In the genomic region with DNA sequence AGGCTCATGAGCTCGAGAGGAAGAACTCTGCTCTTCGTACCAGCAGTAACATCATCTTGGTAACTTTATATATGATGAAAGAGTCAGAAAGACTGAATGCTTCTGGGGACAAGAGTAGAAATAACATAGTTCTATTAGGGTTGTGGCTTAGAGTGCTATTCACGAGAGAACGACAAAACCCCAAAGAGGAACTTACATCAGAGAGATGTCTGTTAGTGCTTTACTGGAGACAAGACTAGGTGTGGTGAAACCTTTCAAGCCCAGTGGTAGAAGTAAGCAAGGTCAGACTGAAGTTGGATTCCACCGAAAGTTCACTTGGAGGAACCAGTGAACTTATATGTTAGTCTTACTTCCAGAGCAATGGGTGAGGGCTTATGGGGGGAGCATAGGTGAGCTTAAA, we compare ENCODE assay signal across 27 mouse cellular contexts. TPM values are rescaled to one million over a fixed set of nuclear protein-coding genes. Genes with fewer than 3 reads are reported as not detected.
DNase-seq lines count a peak whose midpoint lies in the region; ATAC-seq and TF ChIP-seq lines count a peak whose summit lies in the region.
"Had no signal": no experiment of that assay in that cellular context is flagged by ENCODE, and none has a peak within 500 bp of the region (broad histone marks: within the 10 kb centered on the region; RNA-seq: fewer than 3 reads in every experiment).

No protein-coding gene starts in this region.

- no peaks in the 10 kb centered on the region for H3K9me3 ChIP-seq in heart, embryonic 10.5 days
- no peaks in the 10 kb centered on the region for H3K9me3 ChIP-seq in midbrain, embryonic 16.5 days (replicated peaks; ENCODE audit: control insufficient read depth, low read length, poor library complexity, severe bottlenecking)
- H3K9me3 ChIP-seq: embryonic facial prominence, embryonic 13.5 days; forebrain, embryonic 12.5 days; heart, embryonic 15.5 days; hindbrain, embryonic 10.5 days had no signal

- 87% methylated on average over 5 of the region's 5 CpGs for WGBS in heart, embryonic 10.5 days
- WGBS in thymus, adult 2 months: 34% methylated on average over 5 of the region's 5 CpGs
- 90% methylated on average over 5 of the region's 5 CpGs for WGBS in midbrain, embryonic 16.5 days

- H3K4me2 ChIP-seq in midbrain, embryonic 16.5 days (ENCODE audit: low read length): no peak overlapping the region
- H3K4me2 ChIP-seq: embryonic facial prominence, embryonic 13.5 days; forebrain, embryonic 12.5 days; heart, embryonic 11.5 days; heart, embryonic 15.5 days; hindbrain, embryonic 14.5 days had no signal

- H3K36me3 ChIP-seq in heart, embryonic 10.5 days: no peaks in the 10 kb centered on the region
- H3K36me3 ChIP-seq in thymus, adult 2 months (ENCODE audit: control insufficient read depth, insufficient read depth, low read length): no peaks in the 10 kb centered on the region
- H3K36me3 ChIP-seq in midbrain, embryonic 16.5 days (ENCODE audit: control insufficient read depth, insufficient read depth, low read length): no peaks in the 10 kb centered on the region
- H3K36me3 ChIP-seq: embryonic facial prominence, embryonic 13.5 days; forebrain, embryonic 12.5 days; heart, embryonic 15.5 days; hindbrain, embryonic 10.5 days had no signal

- ATAC-seq in granulocyte monocyte progenitor cell, adult 5-6 weeks (replicated peaks; ENCODE audit: poor library complexity, severe bottlenecking): peak; percentile 97
- ATAC-seq in megakaryocyte-erythroid progenitor cell, adult 5-6 weeks (replicated peaks; ENCODE audit: low FRiP score, low TSS enrichment, poor library complexity, severe bottlenecking): 0 out of 2 replicates have a peak, but pooled peaks have one; percentile 4
- no peak for ATAC-seq in midbrain, embryonic 16.5 days
- ATAC-seq: activated CD4-positive, CD25-positive, alpha-beta regulatory T cell, adult 4 months; forebrain, embryonic 16.5 days; Patski had no signal

- no peak for TF ChIP-seq POLR2A in thymus, adult 2 months (IDR thresholded peaks at IDR 0.05; ENCODE audit: control insufficient read depth, extremely low read depth, insufficient read depth, low read length, poor library complexity)

- no peak overlapping the region for H3K27ac ChIP-seq in heart, embryonic 10.5 days
- H3K27ac ChIP-seq in thymus, adult 2 months (ENCODE audit: control insufficient read depth, insufficient read depth, low read length): no peak overlapping the region
- no peak overlapping the region for H3K27ac ChIP-seq in midbrain, embryonic 16.5 days (ENCODE audit: low read length)
- H3K27ac ChIP-seq: embryonic facial prominence, embryonic 13.5 days; forebrain, embryonic 12.5 days; heart, embryonic 15.5 days; hindbrain, embryonic 10.5 days; hindbrain, embryonic 14.5 days had no signal

- H3K9ac ChIP-seq in midbrain, embryonic 16.5 days (ENCODE audit: low read depth, low read length): no peak overlapping the region
- H3K9ac ChIP-seq: embryonic facial prominence, embryonic 13.5 days; forebrain, embryonic 12.5 days; heart, embryonic 15.5 days; hindbrain, embryonic 14.5 days had no signal

- no peaks in the 10 kb centered on the region for H3K4me1 ChIP-seq in heart, embryonic 10.5 days
- H3K4me1 ChIP-seq in thymus, adult 2 months (replicated peaks; ENCODE audit: control insufficient read depth, insufficient read depth, low read length): no peaks in the 10 kb centered on the region
- no peaks in the 10 kb centered on the region for H3K4me1 ChIP-seq in midbrain, embryonic 16.5 days (ENCODE audit: control insufficient read depth, insufficient read depth, low read length)
- H3K4me1 ChIP-seq: embryonic facial prominence, embryonic 13.5 days; forebrain, embryonic 12.5 days; heart, embryonic 15.5 days; hindbrain, embryonic 10.5 days had no signal

- DNase-seq in heart, adult 11 months: peak; percentile 2
- DNase-seq in heart, embryonic 10.5 days (ENCODE audit: low spot score): no peak
- DNase-seq in frontal cortex, postnatal 14 days (ENCODE audit: low spot score in 2 of 2): no peak
- no peak for DNase-seq in thymus, adult 2 months
- DNase-seq: adrenal gland, postnatal 25 days; cerebellum, postnatal 14 days; gastrocnemius, postnatal 14 days; heart, adult 18-20 months; heart, postnatal 14 days had no signal

- TF ChIP-seq CTCF in thymus, adult 2 months (IDR thresholded peaks at IDR 0.05; ENCODE audit: borderline replicate concordance, control insufficient read depth, extremely low read depth, insufficient read depth, low read length, poor library complexity): no peak

- H3K27me3 ChIP-seq in heart, embryonic 10.5 days (ENCODE audit: insufficient read depth, poor library complexity, severe bottlenecking): no peaks in the 10 kb centered on the region
- no peaks in the 10 kb centered on the region for H3K27me3 ChIP-seq in thymus, adult 2 months (ENCODE audit: control insufficient read depth, insufficient read depth, low read length)
- H3K27me3 ChIP-seq in midbrain, embryonic 16.5 days (ENCODE audit: control insufficient read depth, insufficient read depth, low read depth, low read length): no peaks in the 10 kb centered on the region
- H3K27me3 ChIP-seq: embryonic facial prominence, embryonic 13.5 days; forebrain, embryonic 12.5 days; heart, embryonic 15.5 days; Patski had no signal

- no peak overlapping the region for H3K4me3 ChIP-seq in heart, embryonic 10.5 days
- no peak overlapping the region for H3K4me3 ChIP-seq in thymus, adult 2 months (ENCODE audit: control insufficient read depth, insufficient read depth, low read length)
- H3K4me3 ChIP-seq in midbrain, embryonic 16.5 days (ENCODE audit: low read depth, low read length): no peak overlapping the region
- H3K4me3 ChIP-seq: embryonic facial prominence, embryonic 13.5 days; forebrain, embryonic 12.5 days; heart, embryonic 15.5 days; hindbrain, embryonic 10.5 days had no signal

RNA-seq across cellular contexts. Expression of gene Gm5426, which starts 12.5 kb away (rescaled TPM):
- not detected in 2 replicates for polyA plus RNA-seq in heart, embryonic 10.5 days (2016; fragmentation: Nextera tagmentation; extraction: Ambion mirVana)
- not detected in 2 replicates for total RNA-seq in granulocyte monocyte progenitor cell, adult 5-6 weeks (2014; fragmentation: Nextera tagmentation)
- not detected in 2 replicates for total RNA-seq in granulocyte monocyte progenitor cell, adult 5-6 weeks (2017)
- not detected in 2 replicates for total RNA-seq in megakaryocyte-erythroid progenitor cell, adult 5-6 weeks (2014; fragmentation: Nextera tagmentation)
- not detected in 2 replicates for total RNA-seq in megakaryocyte-erythroid progenitor cell, adult 5-6 weeks (2017)
- polyA plus RNA-seq in thymus, adult 2 months (2012; rRNA removed): not detected in 2 replicates
- not detected in 2 replicates for polyA plus RNA-seq in midbrain, embryonic 16.5 days (2015; fragmentation: Nextera tagmentation; extraction: Ambion mirVana)
- total RNA-seq: adrenal gland, adult 18-20 months; adrenal gland, postnatal 25 days; gastrocnemius, adult 18-20 months; gastrocnemius, postnatal 14 days; heart, adult 18-20 months; heart, postnatal 14 days had no signal
- polyA plus RNA-seq: C2C12; cerebellum, adult 2 months; cortical plate, adult 2 months; embryonic facial prominence, embryonic 13.5 days; forebrain, embryonic 12.5 days; forebrain, embryonic 16.5 days; frontal cortex, adult 2 months; heart, embryonic 11.5 days; heart, embryonic 15.5 days; hindbrain, embryonic 10.5 days; hindbrain, embryonic 14.5 days; Patski had no signal
